Mouse (Mus musculus) bone marrow macrophage, adult 2 months (primary cell): ENCODE data around the gene Rpl38.

Source experiments
- CTCF ChIP-seq: IDR thresholded peaks from 2 replicates; pipeline ENCODE4 v1.5.1; 2012; ENCODE audit warnings: low read depth, mild to moderate bottlenecking, low read length, moderate library complexity
- POLR2A ChIP-seq: IDR thresholded peaks from 2 replicates; pipeline ENCODE4 v1.6.1; 2012; ENCODE audit warnings: mild to moderate bottlenecking, low read depth, low read length, borderline replicate concordance

DNA sequence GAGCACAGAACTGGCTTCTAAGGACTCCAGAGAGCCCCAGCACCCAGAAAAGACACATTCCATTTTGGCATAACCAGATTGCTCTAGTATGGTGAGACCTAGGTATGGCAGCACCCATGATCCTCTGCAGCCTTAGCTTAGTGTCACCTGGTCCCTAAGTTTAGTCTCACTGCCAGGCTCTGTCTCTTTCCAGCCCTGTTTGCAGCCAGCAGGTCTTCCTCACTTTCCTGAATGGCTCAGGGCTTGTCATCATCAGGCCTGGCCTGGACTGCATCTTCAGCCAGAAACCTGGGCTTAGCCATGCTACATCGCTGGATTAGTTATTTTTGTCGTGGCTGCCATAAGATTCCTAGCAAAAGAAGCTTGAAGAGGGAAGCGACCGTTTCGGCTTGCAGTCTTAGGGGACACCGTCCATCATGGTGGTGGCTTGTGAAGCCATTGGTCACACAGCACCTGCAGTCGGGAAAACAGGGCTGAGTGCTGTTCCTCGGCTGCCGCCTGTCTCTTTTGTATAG lies 17.3 kb downstream of the Rpl38 start:
- no peak for TF ChIP-seq POLR2A
- no peak for TF ChIP-seq CTCF
